Mouse (Mus musculus) neural tube, embryonic 15.5 days (tissue): Measurements from ENCODE around the gene Gm16181. TPM values are rescaled to one million over a fixed set of nuclear protein-coding genes. Genes with fewer than 3 reads are reported as not detected.

Source experiments
- ATAC-seq: fragments of 200-750 bp; cut with Nextera tagmentation; 2 replicates; pipeline ENCODE4 v1.8.0; 2017; ENCODE audit warnings: mild to moderate bottlenecking, moderate TSS enrichment, moderate library complexity; ENCODE audit not compliant: low FRiP score
- H3K27ac ChIP-seq: fragments of 300-500 bp; sonication (generic); replicated peaks from 2 replicates; pipeline ENCODE4 v1.5.1; 2015; ENCODE audit warnings: mild to moderate bottlenecking, inconsistent platforms
- H3K27me3 ChIP-seq: fragments of 300-500 bp; sonication (generic); replicated peaks from 2 replicates; pipeline ENCODE4 v1.6.1; 2015; ENCODE audit warnings: inconsistent platforms
- H3K36me3 ChIP-seq: fragments of 300-500 bp; sonication (generic); 2 replicates; pipeline ENCODE4 v1.6.1; 2015; ENCODE audit warnings: inconsistent platforms
- H3K4me1 ChIP-seq: fragments of 300-500 bp; sonication (generic); 2 replicates; pipeline ENCODE4 v1.6.1; 2015; ENCODE audit warnings: inconsistent platforms
- H3K4me2 ChIP-seq: fragments of 300-500 bp; sonication (generic); 2 replicates; pipeline ENCODE4 v1.6.1; 2015; ENCODE audit warnings: inconsistent platforms, mild to moderate bottlenecking, moderate library complexity
- H3K4me3 ChIP-seq: fragments of 300-500 bp; sonication (generic); replicated peaks from 2 replicates; pipeline ENCODE4 v1.5.1; 2015; ENCODE audit warnings: mild to moderate bottlenecking, inconsistent platforms
- H3K9ac ChIP-seq: fragments of 300-500 bp; sonication (generic); replicated peaks from 2 replicates; pipeline ENCODE4 v1.6.1; 2015; ENCODE audit warnings: mild to moderate bottlenecking, inconsistent platforms
- H3K9me3 ChIP-seq: fragments of 300-500 bp; sonication (generic); replicated peaks from 2 replicates; pipeline ENCODE4 v1.6.1; 2016; ENCODE audit warnings: inconsistent platforms
- WGBS: fragments of 180-500 bp; shearing (Covaris S2); methylation state at CpG from one replicate; pipeline ENCODE4 v1.1.7; 2015; ENCODE audit warnings: mixed read lengths; 5-methylcytosine and 5-hydroxymethylcytosine counted together
- polyA plus RNA-seq: library from polyadenylated mRNA; unstranded; fragments of >200 nt; fragmentation: Nextera tagmentation; extraction: Ambion mirVana; gene quantifications from 2 replicates; pipeline ENCODE4 v1.2.1, GENCODE M21; 2015

The Gm16181 gene
- polyA plus RNA-seq, 1 experiment from 2014 or later = not detected

DNA sequence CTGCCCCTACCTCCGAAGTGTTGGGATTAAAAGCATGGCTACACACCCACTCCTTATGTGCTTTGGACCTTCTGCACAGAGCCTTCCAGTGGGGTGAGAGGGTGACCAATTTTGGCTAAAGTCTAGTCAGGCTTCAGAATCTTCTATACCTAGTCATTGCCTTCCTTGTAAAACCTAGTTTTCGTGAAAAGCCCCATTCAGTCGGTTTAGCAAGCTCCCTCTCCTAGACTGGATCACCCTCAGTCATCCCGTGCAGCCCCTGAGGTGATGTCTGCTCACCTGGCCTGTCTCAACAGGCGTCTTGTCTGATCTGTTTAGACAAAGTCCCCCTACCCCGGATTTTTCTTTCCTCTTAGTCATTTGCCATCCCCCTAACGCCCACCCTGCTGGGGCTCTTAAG lies 22.6 kb upstream of the Gm16181 start:
- Histone ChIP-seq H3K4me1 (peaks cover 16% of the 10 kb centered on the region), H3K36me3 (no peaks in the 10 kb centered on the region), H3K4me2 (no peak overlapping the region), H3K27me3 (peaks cover 44% of the 10 kb centered on the region), H3K9ac (no peak overlapping the region), H3K27ac (no peak overlapping the region), H3K9me3 (no peaks in the 10 kb centered on the region), H3K4me3 (no peak overlapping the region)
- no peak for ATAC-seq
- WGBS = 71% methylated on average over 7 of the region's 7 CpGs

DNA sequence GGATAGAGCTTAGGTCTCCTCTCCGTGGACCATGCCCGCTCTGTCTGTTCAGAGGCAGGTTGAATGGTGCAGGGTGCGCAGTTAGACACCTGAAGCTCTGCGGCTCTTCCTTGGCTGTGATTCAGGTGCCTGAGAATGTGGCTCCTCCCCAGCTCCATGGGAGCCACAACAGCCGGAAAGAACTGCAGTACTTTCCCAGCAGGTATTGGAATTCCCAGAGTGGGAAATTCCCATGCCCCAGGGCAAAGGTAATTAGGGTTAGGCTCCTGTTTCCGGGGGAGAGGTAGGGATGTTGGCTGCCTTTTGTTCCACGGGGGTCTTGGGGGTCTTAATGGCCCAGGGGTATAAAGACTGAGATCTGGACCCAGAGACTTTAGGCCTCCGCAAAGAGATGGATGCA lies 21.7 kb upstream of the Gm16181 start:
- H3K36me3 ChIP-seq = no peaks in the 10 kb centered on the region
- H3K4me2 ChIP-seq = no peak overlapping the region
- H3K27me3 ChIP-seq = peaks cover 50% of the 10 kb centered on the region
- no peak for ATAC-seq
- no peaks in the 10 kb centered on the region for H3K9me3 ChIP-seq
- H3K9ac ChIP-seq = no peak overlapping the region
- 21% methylated on average over 8 of the region's 8 CpGs for WGBS
- peaks cover 16% of the 10 kb centered on the region for H3K4me1 ChIP-seq
- no peak overlapping the region for H3K27ac ChIP-seq
- H3K4me3 ChIP-seq = no peak overlapping the region

DNA sequence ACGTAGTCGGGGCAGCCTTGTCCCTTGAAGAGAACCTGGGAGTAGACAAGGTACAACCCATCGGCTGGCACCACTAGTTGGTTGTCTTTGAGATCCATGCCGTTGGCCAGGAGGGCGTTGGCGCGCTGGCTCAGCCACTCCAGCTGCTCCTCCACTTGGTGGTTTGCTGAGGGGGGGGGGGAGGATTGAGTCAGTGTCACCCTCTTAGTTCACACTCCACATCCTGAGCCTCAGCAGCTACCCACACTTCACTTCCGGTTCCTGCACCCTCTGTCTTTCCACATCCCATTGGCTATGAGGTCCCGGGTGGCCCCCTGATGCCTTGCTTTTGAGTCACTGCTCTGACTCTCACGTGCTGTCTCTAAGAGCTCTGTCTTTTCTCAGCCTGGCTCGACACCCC lies 20.2 kb upstream of the Gm16181 start:
- ATAC-seq = no peak
- H3K4me3 ChIP-seq = no peak overlapping the region
- peaks cover 48% of the 10 kb centered on the region for H3K27me3 ChIP-seq
- no peaks in the 10 kb centered on the region for H3K9me3 ChIP-seq
- H3K36me3 ChIP-seq = no peaks in the 10 kb centered on the region
- WGBS = 90% methylated on average over 11 of the region's 11 CpGs
- no peak overlapping the region for H3K4me2 ChIP-seq
- peaks cover 10% of the 10 kb centered on the region for H3K4me1 ChIP-seq
- H3K9ac ChIP-seq = no peak overlapping the region
- no peak overlapping the region for H3K27ac ChIP-seq

DNA sequence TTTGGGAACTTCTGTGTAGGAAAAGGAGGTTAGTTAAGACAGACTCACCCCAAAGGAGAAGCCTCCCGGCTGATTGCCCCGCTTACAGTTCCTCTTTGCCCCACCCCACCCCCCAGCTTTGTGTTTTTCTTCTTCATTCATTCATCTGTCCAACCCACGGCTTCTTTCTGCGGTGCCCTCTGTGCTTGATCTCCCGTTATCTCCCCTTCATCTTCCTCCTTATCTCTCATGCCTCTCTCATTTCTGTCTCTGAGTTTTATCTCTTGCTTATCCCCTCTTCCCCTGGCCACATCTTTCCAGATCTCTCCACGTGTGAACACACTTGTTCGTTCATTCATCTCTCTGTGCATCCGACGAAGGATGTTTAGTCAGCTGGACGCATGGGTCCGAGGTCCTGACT lies 19.5 kb upstream of the Gm16181 start:
- H3K27me3 ChIP-seq = peaks cover 41% of the 10 kb centered on the region
- H3K36me3 ChIP-seq = no peaks in the 10 kb centered on the region
- 77% methylated on average over 11 of the region's 11 CpGs for WGBS

DNA sequence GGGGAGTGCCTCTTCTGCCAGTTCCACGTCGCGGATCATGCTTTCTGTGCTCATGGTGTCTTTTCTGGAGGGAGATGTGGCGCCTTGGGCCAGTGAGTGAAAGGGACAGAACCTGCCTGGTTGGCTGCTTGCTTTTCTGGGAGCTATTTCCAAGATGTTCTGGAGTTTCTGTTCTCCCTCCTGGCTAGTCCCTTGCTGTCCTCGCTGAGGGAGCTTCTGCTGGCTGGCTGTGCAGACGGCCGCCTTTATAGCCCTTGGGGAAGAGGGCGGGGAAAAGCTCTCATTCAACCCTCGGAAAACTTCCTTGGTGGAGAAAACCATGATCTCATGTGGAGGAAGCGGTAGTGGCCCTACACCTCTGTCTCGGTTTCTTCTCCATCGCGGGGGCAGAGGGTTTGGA lies 18.8 kb upstream of the Gm16181 start, which contains the start of gene Tnf:
TSS of gene Tnf (minus strand) at position 221 of the 400 bp plus-strand sequence.
- ATAC-seq = no peak
- Histone ChIP-seq H3K9me3 (no peaks in the 10 kb centered on the region), H3K27me3 (peaks cover 35% of the 10 kb centered on the region)

More for the DNA sequence above, 19.5 kb upstream of the Gm16181 start:
- H3K4me3 ChIP-seq = no peak overlapping the region
- no peak overlapping the region for H3K4me2 ChIP-seq
- no peak for ATAC-seq
- no peak overlapping the region for H3K9ac ChIP-seq
- peaks cover 3% of the 10 kb centered on the region for H3K4me1 ChIP-seq
- no peaks in the 10 kb centered on the region for H3K9me3 ChIP-seq
- no peak overlapping the region for H3K27ac ChIP-seq

DNA sequence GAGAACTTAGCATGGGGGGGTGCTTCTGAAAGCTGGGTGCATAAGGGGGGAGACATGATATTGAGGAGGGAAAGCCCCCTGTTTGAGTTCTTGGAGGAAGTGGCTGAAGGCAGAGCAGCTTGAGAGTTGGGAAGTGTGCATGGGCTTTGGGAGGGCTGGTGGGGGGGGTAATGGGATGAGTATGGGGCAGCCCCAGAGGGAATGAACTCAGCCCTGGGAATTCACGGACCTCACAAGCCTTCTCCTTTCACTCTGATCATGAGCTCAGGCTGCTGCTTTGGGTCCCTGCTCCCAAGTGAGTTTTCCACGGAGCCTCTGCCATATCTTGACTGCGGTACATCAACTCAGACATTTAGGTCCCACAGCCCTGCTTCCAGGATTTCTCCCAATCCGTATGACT lies 18.2 kb upstream of the Gm16181 start:
- no peaks in the 10 kb centered on the region for H3K4me1 ChIP-seq
- 82% methylated on average over 4 of the region's 4 CpGs for WGBS
- no peak overlapping the region for H3K9ac ChIP-seq
- peaks cover 30% of the 10 kb centered on the region for H3K27me3 ChIP-seq
- H3K27ac ChIP-seq = no peak overlapping the region
- no peak overlapping the region for H3K4me3 ChIP-seq
- H3K4me2 ChIP-seq = no peak overlapping the region
- H3K36me3 ChIP-seq = no peaks in the 10 kb centered on the region
- H3K9me3 ChIP-seq = no peaks in the 10 kb centered on the region
- ATAC-seq = no peak

More for the DNA sequence above, 18.8 kb upstream of the Gm16181 start, which contains the start of gene Tnf:
- H3K9ac ChIP-seq = no peak within 1 kb of the TSS
- no peak within 1 kb of the TSS for H3K4me3 ChIP-seq
- H3K4me2 ChIP-seq = no peak within 1 kb of the TSS
- no peak within 1 kb of the TSS for H3K27ac ChIP-seq
- no peaks in the 10 kb centered on the region for H3K4me1 ChIP-seq
- H3K36me3 ChIP-seq = no peaks in the 10 kb centered on the region
- WGBS = 37% methylated on average over 13 of the region's 13 CpGs

DNA sequence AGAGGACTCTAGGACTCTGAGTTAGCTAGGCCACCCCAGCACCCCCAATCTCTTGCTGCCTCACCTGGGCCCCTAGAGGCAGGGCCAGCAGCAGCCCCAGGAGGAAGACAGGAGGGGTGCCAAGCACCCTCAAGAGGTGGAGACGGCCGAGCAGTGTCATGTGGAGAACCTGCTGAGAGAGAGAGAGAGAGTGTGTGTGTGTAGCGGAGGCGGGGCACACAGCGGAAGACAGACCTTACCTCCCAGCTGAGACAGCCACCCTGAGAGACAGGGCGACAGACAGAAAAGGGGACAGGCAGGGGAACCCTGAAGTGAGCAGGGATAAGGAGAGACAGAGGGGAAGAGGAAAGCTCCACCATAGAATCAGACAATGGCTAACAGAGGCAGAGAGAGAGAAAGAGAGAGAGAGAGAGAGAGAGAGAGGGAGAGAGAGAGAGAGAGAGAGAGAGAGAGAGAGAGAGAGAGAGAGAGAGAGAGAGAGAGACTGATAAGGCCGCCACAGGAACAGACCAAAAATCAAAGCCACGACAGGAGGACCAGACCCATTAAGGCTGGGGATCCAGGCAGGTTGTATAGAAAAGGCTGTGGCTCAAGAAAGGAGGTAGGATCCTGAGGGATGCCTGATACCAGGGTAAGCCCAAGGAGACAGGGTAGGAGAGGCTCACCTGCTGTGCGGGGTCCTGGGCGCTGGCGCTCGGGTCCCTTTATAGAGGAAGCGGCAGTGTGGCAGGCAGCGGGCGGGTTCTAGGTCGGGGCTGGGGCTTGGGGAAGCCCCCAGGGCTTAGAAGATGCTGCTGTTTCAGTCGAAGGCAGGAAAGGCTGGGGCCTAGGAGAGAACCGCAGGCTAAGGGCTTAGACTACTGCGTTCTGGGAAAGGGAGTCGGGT lies 15.9 kb upstream of the Gm16181 start, which contains the start of gene Lta:
TSS of gene Lta (minus strand) at position 858 of the 886 bp plus-strand sequence.
- Histone ChIP-seq H3K36me3 (no peaks in the 10 kb centered on the region), H3K9ac (no peak within 1 kb of the TSS), H3K4me3 (no peak within 1 kb of the TSS), H3K4me1 (no peaks in the 10 kb centered on the region), H3K9me3 (no peaks in the 10 kb centered on the region), H3K4me2 (no peak within 1 kb of the TSS), H3K27me3 (peaks cover 24% of the 10 kb centered on the region), H3K27ac (no peak within 1 kb of the TSS)
- ATAC-seq = no peak
- WGBS = 36% methylated on average over 20 of the region's 20 CpGs

DNA sequence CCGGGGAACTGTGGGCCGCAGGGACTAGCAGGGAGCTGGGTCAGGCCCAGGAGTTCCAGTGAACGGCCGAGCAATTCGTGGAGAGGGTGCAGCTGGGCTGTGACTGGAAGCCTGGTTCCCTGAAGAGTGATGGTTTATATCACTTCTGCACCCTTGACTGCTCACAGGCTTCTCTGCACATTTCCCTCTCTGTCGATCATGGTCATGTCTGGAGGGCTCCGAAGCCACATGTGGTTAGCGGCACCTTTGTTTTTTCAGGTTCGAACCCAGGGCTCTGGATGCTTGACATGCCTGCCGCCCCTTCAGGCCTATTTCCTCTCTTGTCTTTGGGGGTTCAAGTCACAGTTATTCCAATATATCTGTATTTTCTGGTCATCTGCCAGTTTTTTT lies 15.3 kb upstream of the Gm16181 start:
- WGBS = 56% methylated on average over 10 of the region's 10 CpGs
- Histone ChIP-seq H3K36me3 (no peaks in the 10 kb centered on the region), H3K4me3 (no peak overlapping the region), H3K27me3 (peaks cover 24% of the 10 kb centered on the region), H3K4me2 (no peak overlapping the region), H3K9me3 (no peaks in the 10 kb centered on the region), H3K9ac (no peak overlapping the region), H3K4me1 (no peaks in the 10 kb centered on the region), H3K27ac (no peak overlapping the region)
- no peak for ATAC-seq

DNA sequence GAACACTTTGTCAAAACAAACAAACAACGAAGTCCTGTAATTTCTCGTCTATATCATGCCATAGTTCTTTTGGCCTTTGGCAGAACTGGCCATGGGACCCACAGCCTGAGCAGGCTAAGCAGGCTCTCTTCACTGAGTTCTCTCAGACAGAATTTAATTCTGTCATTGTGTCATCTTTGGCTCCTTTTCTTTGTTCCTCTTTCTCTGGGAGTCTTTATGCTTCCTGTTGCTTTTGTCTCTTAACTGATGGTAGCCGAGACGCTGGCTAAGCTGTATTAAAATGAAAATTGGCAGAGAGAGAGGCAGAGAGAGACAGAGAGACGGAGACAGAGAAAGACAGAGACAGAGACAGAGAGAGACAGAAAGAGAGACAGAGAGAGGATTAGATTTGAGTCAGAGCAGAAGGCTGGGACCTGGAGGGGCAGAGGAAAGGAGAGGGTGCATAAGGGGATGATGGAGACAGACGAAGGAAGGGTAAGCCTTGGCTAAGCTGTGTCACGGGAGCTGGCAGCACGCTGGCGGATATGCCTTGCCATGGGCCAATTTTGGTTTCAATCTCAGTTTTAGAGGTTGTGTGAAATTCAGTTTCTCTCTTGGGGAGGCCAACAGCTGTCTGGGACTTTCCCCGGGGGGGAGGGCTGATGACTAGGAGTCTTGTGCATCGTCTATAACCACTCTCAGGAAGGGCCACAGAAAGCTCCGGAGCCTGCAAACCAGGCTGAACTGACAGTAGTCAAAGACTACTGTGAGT lies 10.7 kb upstream of the Gm16181 start:
- Histone ChIP-seq H3K36me3 (no peaks in the 10 kb centered on the region), H3K4me2 (no peak overlapping the region), H3K4me1 (no peaks in the 10 kb centered on the region), H3K27me3 (0 out of 2 replicates have a peak, but pooled peaks cover 5% of the 10 kb centered on the region), H3K9me3 (no peaks in the 10 kb centered on the region), H3K27ac (no peak overlapping the region), H3K9ac (no peak overlapping the region), H3K4me3 (no peak overlapping the region)
- ATAC-seq = no peak
- 76% methylated on average over 12 of the region's 12 CpGs for WGBS

DNA sequence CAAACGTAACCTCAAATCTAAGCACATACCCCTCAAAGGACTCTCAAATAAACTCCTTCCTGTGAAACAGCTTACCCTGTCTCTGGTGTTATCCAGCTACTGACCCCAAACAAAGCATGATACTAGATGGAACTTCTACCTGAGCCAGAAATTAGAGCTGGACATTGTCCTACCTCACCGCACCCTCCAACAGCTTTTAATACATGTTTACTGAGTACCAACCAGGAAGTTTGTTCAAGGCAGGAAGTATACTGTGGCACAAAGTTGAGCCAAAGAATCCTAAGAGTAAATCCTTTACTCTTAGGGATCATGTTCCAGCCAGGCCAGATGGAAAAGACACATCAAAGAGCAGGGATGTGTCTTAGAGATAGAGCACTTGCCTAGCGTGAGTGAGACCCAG lies 10.0 kb upstream of the Gm16181 start:
- Histone ChIP-seq H3K4me3 (no peak overlapping the region), H3K4me2 (no peak overlapping the region), H3K36me3 (no peaks in the 10 kb centered on the region), H3K4me1 (no peaks in the 10 kb centered on the region), H3K9me3 (no peaks in the 10 kb centered on the region), H3K27ac (no peak overlapping the region), H3K27me3 (no peaks in the 10 kb centered on the region), H3K9ac (no peak overlapping the region)
- no peak for ATAC-seq
- 74% methylated on average over 3 of the region's 3 CpGs for WGBS

DNA sequence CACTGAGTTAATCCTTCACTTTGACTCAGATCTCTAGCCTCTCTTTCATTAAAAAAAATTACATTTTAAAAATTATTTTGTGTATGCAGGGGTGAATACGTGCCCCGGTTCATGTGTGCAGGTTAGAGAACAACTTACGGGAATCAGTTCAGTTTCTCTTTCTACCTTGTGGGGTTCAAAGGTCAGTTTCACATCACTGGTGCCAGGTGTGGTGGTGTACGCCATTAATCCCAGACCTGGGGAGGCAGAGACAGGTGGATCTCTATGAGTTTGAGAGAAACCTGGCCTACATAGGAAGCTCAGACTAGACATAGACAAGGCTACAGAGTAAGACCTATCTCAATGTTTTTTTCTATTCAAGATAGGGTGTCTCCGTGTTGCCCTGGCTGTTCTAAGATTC lies 7.6 kb upstream of the Gm16181 start:
- Histone ChIP-seq H3K36me3 (no peaks in the 10 kb centered on the region), H3K4me1 (no peaks in the 10 kb centered on the region), H3K27ac (no peak overlapping the region), H3K9me3 (no peaks in the 10 kb centered on the region), H3K4me2 (no peak overlapping the region), H3K4me3 (no peak overlapping the region), H3K9ac (no peak overlapping the region), H3K27me3 (no peaks in the 10 kb centered on the region)
- WGBS = 93% methylated on average over 5 of the region's 5 CpGs
- ATAC-seq = no peak
